Mouse (Mus musculus) urinary bladder, postnatal 14 days (tissue): ENCODE data around the gene Zfp334.
A peak's percentile ranks its signal among the peaks of the same experiment; 100 is the strongest.

Source experiments
- DNase-seq: peaks from one replicate; pipeline ENCODE4 v3.0.0; 2021; ENCODE audit warnings: low spot score

The Zfp334 gene

GRCm38 (mm10) chr2:165375478-165375877, 12.6 kb downstream of the Zfp334 start:
- no peak for DNase-seq

- DNase-seq, result no peak
These were observed 17.0 kb downstream of the Zfp334 start for GRCm38 (mm10) chr2:165371066-165371465.

GRCm38 (mm10) chr2:165370348-165370747, 17.7 kb downstream of the Zfp334 start:
- no peak for DNase-seq

- no peak for DNase-seq
These were observed 19.6 kb downstream of the Zfp334 start, which contains the start of gene Zfp663 for GRCm38 (mm10) chr2:165368496-165368895. Gene Zfp663, minus strand, starts transcription at chr2:165368729.

- DNase-seq, result peak; percentile 45
These were observed 20.1 kb downstream of the Zfp334 start for GRCm38 (mm10) chr2:165367868-165368439.

- peak; percentile 82 for DNase-seq
These were observed 21.0 kb downstream of the Zfp334 start for GRCm38 (mm10) chr2:165367047-165367520.

- DNase-seq, result peak; percentile 48
These were observed 23.5 kb downstream of the Zfp334 start for GRCm38 (mm10) chr2:165364334-165365091.

GRCm38 (mm10) chr2:165363282-165363681, 24.8 kb downstream of the Zfp334 start:
- no peak for DNase-seq

GRCm38 (mm10) chr2:165360861-165361260, 27.2 kb downstream of the Zfp334 start:
- DNase-seq, result peak; percentile 57

GRCm38 (mm10) chr2:165351828-165352513, 36.1 kb downstream of the Zfp334 start:
- no peak for DNase-seq

- DNase-seq, result no peak
These were observed 38.6 kb downstream of the Zfp334 start for GRCm38 (mm10) chr2:165349466-165349865.

GRCm38 (mm10) chr2:165346180-165346579, 41.9 kb downstream of the Zfp334 start:
- DNase-seq, result no peak

GRCm38 (mm10) chr2:165337191-165337590, 50.9 kb downstream of the Zfp334 start:
- DNase-seq, result peak; percentile 46

- DNase-seq, result no peak
These were observed 55.3 kb downstream of the Zfp334 start for GRCm38 (mm10) chr2:165332610-165333210.

- DNase-seq, result no peak
These were observed 58.4 kb downstream of the Zfp334 start for GRCm38 (mm10) chr2:165329703-165330102.

GRCm38 (mm10) chr2:165328746-165329145, 59.3 kb downstream of the Zfp334 start:
- DNase-seq, result no peak

- no peak for DNase-seq
These were observed 60.7 kb downstream of the Zfp334 start for GRCm38 (mm10) chr2:165327386-165327785.

GRCm38 (mm10) chr2:165326304-165327190, 61.5 kb downstream of the Zfp334 start, which contains the start of gene Elmo2:
Gene Elmo2, minus strand, starts transcription at chr2:165326479.
- DNase-seq, result peak; percentile 97

- DNase-seq, result no peak
These were observed 62.3 kb downstream of the Zfp334 start for GRCm38 (mm10) chr2:165325521-165326303.
